Mouse (Mus musculus) limb, embryonic 11.5 days (tissue): ENCODE results near the gene Zfp609. TPM values are rescaled to one million over a fixed set of nuclear protein-coding genes. Genes with fewer than 3 reads are reported as not detected.

Source experiments
- ATAC-seq: fragments of 200-750 bp; cut with Nextera tagmentation; 2 replicates; pipeline ENCODE4 v1.8.0; 2017; ENCODE audit warnings: low read depth; ENCODE audit not compliant: insufficient number of reproducible peaks, low FRiP score, low TSS enrichment
- DNase-seq: peaks from one replicate; pipeline ENCODE4 v3.0.0-alpha.2; 2015; ENCODE audit warnings: low spot score
- H3K27ac ChIP-seq: fragments of 300-500 bp; sonication (generic); replicated peaks from 2 replicates; pipeline ENCODE4 v1.5.1; 2014; ENCODE audit warnings: low read depth, mild to moderate bottlenecking, low read length
- H3K27me3 ChIP-seq: fragments of 300-500 bp; sonication (generic); 2 replicates; pipeline ENCODE4 v1.6.1; 2014; ENCODE audit warnings: mild to moderate bottlenecking, low read length, mixed read lengths; ENCODE audit not compliant: control insufficient read depth, insufficient read depth
- H3K36me3 ChIP-seq: fragments of 300-500 bp; sonication (generic); 2 replicates; pipeline ENCODE4 v1.6.1; 2014; ENCODE audit warnings: mild to moderate bottlenecking, low read length, moderate library complexity, mixed read lengths; ENCODE audit not compliant: control insufficient read depth, insufficient read depth
- H3K4me1 ChIP-seq: fragments of 300-500 bp; sonication (generic); 2 replicates; pipeline ENCODE4 v1.6.1; 2014; ENCODE audit warnings: low read length, mixed read lengths; ENCODE audit not compliant: control insufficient read depth, insufficient read depth
- H3K4me2 ChIP-seq: fragments of 300-500 bp; sonication (generic); 2 replicates; pipeline ENCODE4 v1.6.1; 2014; ENCODE audit warnings: low read depth, mild to moderate bottlenecking, moderate library complexity; ENCODE audit not compliant: severe bottlenecking
- H3K4me3 ChIP-seq: fragments of 300-500 bp; sonication (generic); 2 replicates; pipeline ENCODE4 v1.5.1; 2014; ENCODE audit warnings: low read depth, low read length
- H3K9ac ChIP-seq: fragments of 300-500 bp; sonication (generic); 2 replicates; pipeline ENCODE4 v1.6.1; 2014; ENCODE audit warnings: mild to moderate bottlenecking, low read length
- H3K9me3 ChIP-seq: fragments of 300-500 bp; sonication (generic); 2 replicates; pipeline ENCODE4 v1.6.1; 2016; ENCODE audit warnings: low read length; ENCODE audit not compliant: control insufficient read depth
- WGBS: fragments of 180-500 bp; shearing (Covaris S2); extraction: QIAGEN DNeasy Blood & Tissue Kit; methylation state at CpG from one replicate; pipeline ENCODE4 v1.1.7; 2014; 5-methylcytosine and 5-hydroxymethylcytosine counted together
- polyA plus RNA-seq: library from polyadenylated mRNA; unstranded; fragments of >200 nt; fragmentation: Nextera tagmentation; extraction: Ambion mirVana; gene quantifications from 2 replicates; pipeline ENCODE4 v1.2.1, GENCODE M21; 2014

Gene Zfp609
- polyA plus RNA-seq, 1 experiment from 2014 or later, result 7.3 TPM

DNA sequence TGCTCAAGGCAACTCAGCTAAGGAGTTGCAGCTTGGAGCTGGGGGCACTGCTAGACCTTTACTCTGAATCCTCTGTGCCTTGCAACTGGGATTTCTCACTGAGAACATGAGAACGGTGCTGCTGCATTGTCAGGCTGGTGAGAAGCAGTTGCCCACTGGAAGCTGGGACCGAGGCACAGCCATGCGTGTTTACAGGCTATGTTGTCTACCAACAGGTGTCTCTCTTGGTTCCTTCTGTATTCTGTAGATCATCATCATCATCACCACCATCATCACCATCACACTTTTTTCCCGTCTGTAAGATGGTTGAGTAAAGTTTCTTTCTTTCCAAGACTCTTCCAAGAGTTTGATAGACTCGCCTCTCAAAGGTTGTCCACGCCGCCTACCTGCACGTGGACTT is 159.7 kb downstream of the Zfp609 start, which contains the start of gene Oaz2:
TSS of gene Oaz2 (plus strand) at position 301 of the 400 bp plus-strand sequence.
- H3K27ac ChIP-seq, result no peak within 1 kb of the TSS
- ATAC-seq (no peak), DNase-seq (no peak)
- H3K9me3 ChIP-seq, result no peaks in the 10 kb centered on the region
- H3K9ac ChIP-seq, result no peak within 1 kb of the TSS
- WGBS, result 93% methylated on average over 8 of the region's 8 CpGs
- H3K4me3 ChIP-seq, result no peak within 1 kb of the TSS
- H3K4me1 ChIP-seq, result no peaks in the 10 kb centered on the region
- H3K4me2 ChIP-seq, result no peak within 1 kb of the TSS
- no peaks in the 10 kb centered on the region for H3K27me3 ChIP-seq
- H3K36me3 ChIP-seq, result no peaks in the 10 kb centered on the region

DNA sequence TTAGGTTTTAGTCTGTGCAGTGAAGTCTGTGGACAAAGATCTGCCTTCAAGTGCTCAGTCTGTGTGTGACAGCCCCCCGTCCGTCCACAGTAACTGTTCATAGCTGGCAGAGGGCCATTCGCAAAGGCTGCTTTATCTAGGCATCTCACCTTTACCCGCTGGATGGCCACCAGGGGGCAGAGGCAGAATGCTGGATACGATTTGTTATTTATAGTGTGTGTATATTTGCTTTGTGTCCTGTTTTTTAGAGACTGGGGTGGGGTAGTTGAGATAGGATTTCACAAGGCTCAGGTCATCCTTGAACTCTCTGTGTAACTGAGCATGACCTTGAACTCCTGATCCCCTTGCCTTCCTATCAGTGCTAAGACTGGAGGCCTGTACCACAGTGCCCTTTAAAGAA is 161.3 kb downstream of the Zfp609 start:
- Histone ChIP-seq H3K4me1 (no peaks in the 10 kb centered on the region), H3K4me2 (no peak overlapping the region), H3K27me3 (no peaks in the 10 kb centered on the region), H3K27ac (no peak overlapping the region), H3K4me3 (no peak overlapping the region), H3K9ac (no peak overlapping the region), H3K36me3 (no peaks in the 10 kb centered on the region), H3K9me3 (no peaks in the 10 kb centered on the region)
- no peak for ATAC-seq
- DNase-seq, result peak; percentile 79
- WGBS, result 34% methylated on average over 5 of the region's 5 CpGs

DNA sequence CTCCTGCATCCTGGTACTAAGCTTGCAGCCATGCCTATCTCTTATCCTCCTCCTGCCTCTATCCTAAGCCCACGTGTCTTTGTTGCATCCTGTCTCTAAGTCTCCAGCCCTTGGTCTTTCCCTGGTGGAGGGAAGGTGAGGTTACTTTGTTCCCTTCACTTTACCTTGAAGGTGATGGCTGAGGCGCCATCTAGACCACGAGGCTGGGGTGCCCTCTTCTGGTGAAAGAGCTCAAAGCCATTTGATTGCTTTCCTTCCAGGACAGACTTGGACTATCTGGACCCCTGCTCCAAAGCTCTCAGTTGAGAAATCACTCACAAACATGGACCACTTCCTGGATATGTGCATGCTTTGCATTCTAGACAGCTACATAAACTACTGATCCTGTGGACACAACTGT is 163.2 kb downstream of the Zfp609 start:
- H3K4me2 ChIP-seq, result no peak overlapping the region
- WGBS, result 2% methylated on average over 3 of the region's 3 CpGs
- no peak overlapping the region for H3K4me3 ChIP-seq
- H3K27me3 ChIP-seq, result no peaks in the 10 kb centered on the region
- DNase-seq, result peak; percentile 82
- no peaks in the 10 kb centered on the region for H3K36me3 ChIP-seq
- no peaks in the 10 kb centered on the region for H3K4me1 ChIP-seq
- H3K27ac ChIP-seq, result no peak overlapping the region
- 0 out of 2 replicates have a peak, but pooled peaks have one; percentile 26 for ATAC-seq
- no peak overlapping the region for H3K9ac ChIP-seq
- no peaks in the 10 kb centered on the region for H3K9me3 ChIP-seq

DNA sequence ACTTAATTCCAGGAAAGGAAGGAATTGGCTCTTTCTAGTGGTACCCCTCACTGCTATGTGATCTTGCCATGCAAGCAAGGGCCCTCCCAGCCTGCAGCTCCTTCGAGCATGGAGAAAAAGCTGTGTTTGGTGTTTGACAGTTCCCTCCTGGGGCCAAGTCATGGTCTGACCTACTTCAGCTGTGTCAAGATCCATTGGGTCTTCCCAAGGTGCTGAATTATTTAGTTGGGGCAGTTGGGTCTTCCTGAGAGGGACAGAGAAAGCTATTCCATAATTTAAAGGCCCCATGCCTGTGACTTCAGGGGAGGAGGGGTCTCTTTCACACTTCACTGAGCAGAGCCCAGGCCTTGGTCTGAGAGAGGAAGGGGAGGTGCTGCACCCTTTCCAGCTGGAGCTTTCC is 165.9 kb downstream of the Zfp609 start:
- no peak for DNase-seq

DNA sequence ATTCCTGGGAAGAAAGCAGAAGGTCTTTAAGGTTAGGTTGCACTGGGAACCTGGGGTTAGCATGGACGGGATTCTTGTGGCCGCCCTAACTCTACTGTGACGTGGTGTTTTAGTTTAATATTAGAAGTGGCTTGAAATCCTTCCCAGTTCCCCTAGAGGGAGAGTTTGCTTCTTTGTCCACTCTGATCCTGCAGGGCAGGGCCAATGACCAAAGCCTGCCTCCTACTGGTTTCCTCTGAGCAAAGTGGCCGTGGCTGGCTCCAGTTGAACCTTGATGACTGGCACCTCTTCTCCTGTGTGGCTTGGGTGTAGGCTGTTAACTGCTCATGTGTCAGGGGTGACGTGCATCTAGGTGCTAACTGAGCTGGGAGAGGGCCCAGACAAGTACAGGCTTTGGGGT is 166.3 kb downstream of the Zfp609 start:
- H3K27ac ChIP-seq, result no peak overlapping the region
- WGBS, result 70% methylated on average over 5 of the region's 5 CpGs
- DNase-seq (no peak), ATAC-seq (no peak)
- H3K9me3 ChIP-seq, result no peaks in the 10 kb centered on the region
- H3K27me3 ChIP-seq, result no peaks in the 10 kb centered on the region
- H3K9ac ChIP-seq, result no peak overlapping the region
- H3K4me1 ChIP-seq, result no peaks in the 10 kb centered on the region
- no peaks in the 10 kb centered on the region for H3K36me3 ChIP-seq
- no peak overlapping the region for H3K4me2 ChIP-seq
- no peak overlapping the region for H3K4me3 ChIP-seq

More for the DNA sequence above, 165.9 kb downstream of the Zfp609 start:
- Histone ChIP-seq H3K36me3 (no peaks in the 10 kb centered on the region), H3K9me3 (no peaks in the 10 kb centered on the region), H3K27ac (no peak overlapping the region), H3K9ac (no peak overlapping the region), H3K4me3 (no peak overlapping the region), H3K27me3 (no peaks in the 10 kb centered on the region), H3K4me2 (no peak overlapping the region), H3K4me1 (no peaks in the 10 kb centered on the region)
- 82% methylated on average over 1 of the region's 1 CpGs for WGBS
- no peak for ATAC-seq

DNA sequence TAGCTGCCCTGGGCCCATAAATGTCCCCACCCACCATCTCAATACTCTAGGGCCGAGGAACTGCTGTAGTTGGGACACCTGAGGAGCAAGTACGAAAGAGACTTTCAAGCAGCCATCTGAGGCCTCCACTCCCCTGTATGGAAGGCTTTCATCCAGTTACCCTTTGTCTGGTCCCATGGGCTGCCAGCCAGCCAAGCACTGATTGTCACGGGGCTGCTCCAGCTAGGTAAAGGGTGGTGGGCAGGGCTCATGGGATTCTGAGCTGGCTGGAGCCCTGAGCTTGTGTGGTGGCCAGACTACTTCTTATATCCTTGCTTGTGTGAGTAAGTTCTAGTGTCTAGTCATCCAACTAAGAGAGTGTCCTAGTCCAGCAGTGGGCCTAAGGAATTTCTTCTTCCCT is 170.1 kb downstream of the Zfp609 start:
- 87% methylated on average over 3 of the region's 3 CpGs for WGBS
- Histone ChIP-seq H3K4me2 (no peak overlapping the region), H3K27ac (no peak overlapping the region), H3K36me3 (no peaks in the 10 kb centered on the region), H3K27me3 (no peaks in the 10 kb centered on the region), H3K9ac (no peak overlapping the region), H3K4me1 (no peaks in the 10 kb centered on the region), H3K4me3 (no peak overlapping the region), H3K9me3 (no peaks in the 10 kb centered on the region)
- ATAC-seq, result no peak
- DNase-seq, result no peak

DNA sequence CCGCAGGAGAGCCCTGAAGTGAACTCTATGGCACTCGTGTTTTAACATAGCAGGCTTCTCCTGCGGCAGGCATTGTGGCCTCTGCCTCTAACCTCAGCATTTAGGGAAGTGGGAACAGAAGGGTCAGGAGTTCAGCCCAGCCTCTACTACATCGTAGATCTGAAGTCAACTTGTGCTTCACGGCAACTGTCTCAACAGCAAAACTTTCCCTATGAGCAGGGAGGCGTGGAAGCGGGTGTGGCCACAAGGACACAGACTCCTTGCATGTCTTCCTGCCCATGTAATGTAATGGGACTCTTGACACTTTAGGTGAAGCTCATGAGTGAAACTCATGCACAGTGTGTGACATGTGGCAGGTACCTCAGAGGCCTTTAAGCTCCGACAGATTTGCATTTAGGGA is 171.8 kb downstream of the Zfp609 start:
- Histone ChIP-seq H3K4me1 (no peaks in the 10 kb centered on the region), H3K27ac (no peak overlapping the region), H3K36me3 (no peaks in the 10 kb centered on the region), H3K9ac (no peak overlapping the region), H3K4me2 (no peak overlapping the region), H3K27me3 (no peaks in the 10 kb centered on the region), H3K4me3 (no peak overlapping the region), H3K9me3 (no peaks in the 10 kb centered on the region)
- ATAC-seq (no peak), DNase-seq (no peak)
- WGBS, result 84% methylated on average over 8 of the region's 8 CpGs

DNA sequence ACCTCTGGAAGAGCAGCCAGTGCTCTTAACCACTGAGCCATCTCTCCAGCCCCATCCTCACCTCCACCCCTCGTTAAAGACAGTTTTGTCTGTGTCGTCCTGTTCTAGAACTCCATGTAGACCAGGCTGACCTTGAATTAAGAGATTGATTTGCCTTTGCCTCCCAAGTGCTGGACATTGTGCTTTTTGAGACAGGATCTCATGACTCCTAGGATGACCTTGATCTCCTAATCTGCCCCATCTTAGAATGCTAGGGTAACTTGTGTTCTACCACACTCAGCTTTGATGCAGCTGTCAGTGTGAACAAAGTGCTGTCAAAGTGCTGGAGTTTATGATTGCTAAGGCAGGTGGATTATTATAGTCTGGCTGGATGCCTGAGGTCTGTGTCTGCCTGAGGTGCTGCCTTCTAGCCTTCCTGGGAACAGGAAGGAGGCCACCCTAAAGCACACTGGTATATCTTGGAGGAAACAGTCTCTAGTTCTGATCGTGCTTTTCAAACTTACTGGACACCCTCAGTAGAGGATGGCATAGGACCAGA is 172.6 kb downstream of the Zfp609 start:
- no peak overlapping the region for H3K4me2 ChIP-seq
- no peaks in the 10 kb centered on the region for H3K9me3 ChIP-seq
- no peak overlapping the region for H3K9ac ChIP-seq
- 82% methylated on average over 3 of the region's 3 CpGs for WGBS
- DNase-seq, result no peak
- no peaks in the 10 kb centered on the region for H3K36me3 ChIP-seq
- H3K4me1 ChIP-seq, result no peaks in the 10 kb centered on the region
- H3K27ac ChIP-seq, result no peak overlapping the region
- ATAC-seq, result no peak
- H3K27me3 ChIP-seq, result no peaks in the 10 kb centered on the region
- no peak overlapping the region for H3K4me3 ChIP-seq

DNA sequence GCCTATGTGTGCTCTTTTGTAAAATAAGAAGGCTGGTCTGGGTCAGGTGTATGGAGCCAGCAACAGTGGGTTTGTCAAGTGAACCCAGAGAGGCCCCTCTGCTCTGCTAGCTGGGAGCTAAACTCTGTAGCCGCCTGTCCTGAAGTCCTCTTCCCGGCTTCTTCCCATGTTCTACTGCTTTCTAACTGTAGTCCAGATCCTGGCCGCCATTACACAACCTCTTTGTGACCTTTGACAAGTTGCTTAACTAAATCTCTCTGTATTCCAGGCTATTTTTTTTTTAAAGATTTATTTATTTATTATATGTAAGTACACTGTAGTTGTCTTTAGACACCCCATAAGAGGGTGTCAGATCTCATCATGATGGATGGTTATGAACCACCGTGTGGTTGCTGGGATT is 173.6 kb downstream of the Zfp609 start:
- H3K36me3 ChIP-seq, result no peaks in the 10 kb centered on the region
- H3K27me3 ChIP-seq, result no peaks in the 10 kb centered on the region
- H3K4me1 ChIP-seq, result no peaks in the 10 kb centered on the region
- H3K9me3 ChIP-seq, result no peaks in the 10 kb centered on the region
- no peak overlapping the region for H3K4me2 ChIP-seq
- no peak overlapping the region for H3K4me3 ChIP-seq
- ATAC-seq (no peak), DNase-seq (no peak)
- 93% methylated on average over 4 of the region's 4 CpGs for WGBS
- no peak overlapping the region for H3K9ac ChIP-seq
- no peak overlapping the region for H3K27ac ChIP-seq
